Mouse (Mus musculus) cerebellum, adult 2 months (tissue): ENCODE results near the gene Nid2.

Experiments used
- CTCF ChIP-seq: fragments of 200-500 bp; IDR thresholded peaks from 2 replicates; pipeline ENCODE4 v1.5.1; 2011; ENCODE audit warnings: low read depth, mild to moderate bottlenecking, control low read depth, low read length, moderate library complexity, borderline replicate concordance; ENCODE audit not compliant: insufficient read depth
- POLR2A ChIP-seq: fragments of 200-500 bp; IDR thresholded peaks from 2 replicates; pipeline ENCODE4 v1.6.1; 2011; ENCODE audit warnings: low read length, control low read depth, borderline replicate concordance; ENCODE audit not compliant: insufficient read depth

DNA sequence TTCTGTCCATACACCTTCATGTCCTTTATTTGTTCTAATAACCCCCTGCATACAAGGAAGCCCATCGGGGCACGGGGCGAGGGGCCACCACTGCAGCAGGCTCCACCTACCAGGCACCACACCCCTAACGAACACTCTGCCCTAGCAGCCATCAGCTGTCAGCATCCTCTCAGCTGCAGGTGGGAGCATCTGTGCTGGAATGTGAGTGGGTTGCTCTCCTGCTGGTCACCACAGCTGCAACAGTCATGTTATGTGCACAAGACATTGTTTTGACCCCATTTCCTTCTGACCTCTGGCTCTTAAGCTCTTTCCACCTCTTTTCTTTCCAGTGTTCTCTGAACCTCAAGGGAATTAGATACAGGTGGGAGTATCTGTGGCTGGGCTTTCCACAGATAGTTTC is 10.9 kb downstream of the Nid2 start:
- TF ChIP-seq CTCF (no peak), POLR2A (no peak)
